Mouse (Mus musculus) MEL (cell line): ENCODE data around the gene Hoga1.

ENCODE experiments used
- CHD1 ChIP-seq: IDR thresholded peaks from 2 replicates; pipeline ENCODE4 v1.6.1; 2012; ENCODE audit warnings: low read depth, mild to moderate bottlenecking, inconsistent platforms, low read length, improper control_type of control experiment
- CTCF ChIP-seq, 3 experiments: IDR thresholded peaks in 2 of 3; conservative IDR thresholded peaks in 1 of 3; 2 replicates each; pipeline ENCODE4 v1.5.1; 2011 to 2012; ENCODE audit warnings: low read length in 3 of 3, low read depth in 2 of 3, mild to moderate bottlenecking in 2 of 3, improper control_type of control experiment in 1 of 3, inconsistent platforms in 1 of 3, mixed read lengths in 1 of 3, moderate library complexity in 1 of 3; ENCODE audit not compliant: control insufficient read depth in 1 of 3, insufficient read depth in 1 of 3, poor library complexity in 1 of 3, severe bottlenecking in 1 of 3
- EP300 ChIP-seq, 2 experiments: IDR thresholded peaks; 2 replicates each; pipeline ENCODE4 v1.6.1; 2011; ENCODE audit warnings: improper control_type of control experiment in 2 of 2, low read length in 2 of 2, low read depth in 1 of 2, mild to moderate bottlenecking in 1 of 2
- GATA1 ChIP-seq: IDR thresholded peaks from 2 replicates; pipeline ENCODE4 v1.6.1; 2011; ENCODE audit warnings: low read depth, low read length, improper control_type of control experiment
- HCFC1 ChIP-seq: IDR thresholded peaks from 2 replicates; pipeline ENCODE4 v1.6.1; 2012; ENCODE audit warnings: low read depth, mild to moderate bottlenecking, inconsistent platforms, low read length, improper control_type of control experiment, moderate library complexity
- MAFK ChIP-seq: IDR thresholded peaks from 2 replicates; pipeline ENCODE4 v1.6.1; 2011; ENCODE audit warnings: low read depth, mild to moderate bottlenecking, low read length, improper control_type of control experiment, borderline replicate concordance
- MEF2A ChIP-seq: IDR thresholded peaks from 2 replicates; pipeline ENCODE4 v1.6.1; 2014; ENCODE audit warnings: low read depth, mild to moderate bottlenecking, inconsistent platforms, low read length, improper control_type of control experiment; ENCODE audit not compliant: poor library complexity, insufficient replicate concordance, severe bottlenecking; ENCODE audit errors: extremely low read depth
- MXI1 ChIP-seq: IDR thresholded peaks from 2 replicates; pipeline ENCODE4 v1.6.1; 2011; ENCODE audit warnings: mild to moderate bottlenecking, low read depth, low read length, improper control_type of control experiment
- MYC ChIP-seq: IDR thresholded peaks from 2 replicates; pipeline ENCODE4 v1.6.1; 2011; ENCODE audit warnings: low read depth, mild to moderate bottlenecking, low read length, improper control_type of control experiment, moderate library complexity
- POLR2A ChIP-seq, 2 experiments: IDR thresholded peaks; 2 replicates each; pipeline ENCODE4 v1.6.1; 2011 to 2012; ENCODE audit warnings: low read length in 2 of 2, mild to moderate bottlenecking in 2 of 2, control low read depth in 1 of 2, improper control_type of control experiment in 1 of 2, low read depth in 1 of 2, moderate library complexity in 1 of 2; ENCODE audit not compliant: control insufficient read depth in 1 of 2, insufficient read depth in 1 of 2, poor library complexity in 1 of 2
- SMC3 ChIP-seq: IDR thresholded peaks from 2 replicates; pipeline ENCODE4 v1.6.1; 2011; ENCODE audit warnings: low read depth, low read length, improper control_type of control experiment
- TAL1 ChIP-seq: IDR thresholded peaks from 2 replicates; pipeline ENCODE4 v1.6.1; 2012; ENCODE audit warnings: mild to moderate bottlenecking, inconsistent platforms, low read length, moderate library complexity, mixed read lengths
- USF1 ChIP-seq: IDR thresholded peaks from 2 replicates; pipeline ENCODE4 v1.6.1; 2014; ENCODE audit warnings: low read depth, mild to moderate bottlenecking, inconsistent platforms, low read length, improper control_type of control experiment, moderate library complexity

GRCm38 (mm10) chr19:42034146-42034775, 11.1 kb upstream of the Hoga1 start:
- TF ChIP-seq CTCF (IDR thresholded peaks at IDR 0.05 in 2 of 3, conservative IDR thresholded peaks at IDR 0.05 in 1 of 3; ENCODE audit: control insufficient read depth in 1 of 3, insufficient read depth in 1 of 3, low read depth in 2 of 3, low read length in 3 of 3, poor library complexity in 1 of 3, severe bottlenecking in 1 of 3) (no peak), CHD1 (no peak), USF1 (peak; percentile 36), MXI1 (no peak; the same call in 1 of the 2 replicates), POLR2A (IDR thresholded peaks at IDR 0.05; ENCODE audit: control insufficient read depth in 1 of 2, insufficient read depth in 1 of 2, low read depth in 1 of 2, low read length in 2 of 2, poor library complexity in 1 of 2) (no peak), HCFC1 (no peak), EP300 (IDR thresholded peaks at IDR 0.05; ENCODE audit: low read depth in 1 of 2, low read length in 2 of 2) (no peak), TAL1 (no peak), MEF2A (no peak), SMC3 (no peak), MAFK (no peak), MYC (no peak), GATA1 (no peak)
